Mouse (Mus musculus): ENCODE results near the gene Bmp2.

- TF ChIP-seq CTCF (IDR thresholded peaks at IDR 0.05), result no peak
- TF ChIP-seq EP300 (IDR thresholded peaks at IDR 0.05), result no peak
These were observed 13.5 kb downstream of the Bmp2 start for GRCm38 (mm10) chr2:133565424-133565823.
